Mouse (Mus musculus) embryonic facial prominence, embryonic 11.5 days (tissue): ENCODE measurements around the gene Lurap1. TPM values are rescaled to one million over a fixed set of nuclear protein-coding genes. Genes with fewer than 3 reads are reported as not detected.

Experiments used
- ATAC-seq: fragments of 200-750 bp; cut with Nextera tagmentation; replicated peaks from 2 replicates; pipeline ENCODE4 v1.8.0; 2017; ENCODE audit warnings: low read depth; ENCODE audit not compliant: insufficient number of reproducible peaks, low FRiP score, low TSS enrichment
- DNase-seq: peaks from one replicate; pipeline ENCODE4 v3.0.0-alpha.2; 2015; ENCODE audit warnings: low spot score
- H3K27ac ChIP-seq: fragments of 300-500 bp; sonication (generic); replicated peaks from 2 replicates; pipeline ENCODE4 v1.5.1; 2014; ENCODE audit warnings: mild to moderate bottlenecking, low read depth, low read length, control low read depth
- H3K27me3 ChIP-seq: fragments of 300-500 bp; sonication (generic); 2 replicates; pipeline ENCODE4 v1.6.1; 2014; ENCODE audit warnings: mild to moderate bottlenecking, low read length, moderate library complexity, mixed read lengths; ENCODE audit not compliant: control insufficient read depth, insufficient read depth
- H3K36me3 ChIP-seq: fragments of 300-500 bp; sonication (generic); replicated peaks from 2 replicates; pipeline ENCODE4 v1.6.1; 2014; ENCODE audit warnings: low read depth, mild to moderate bottlenecking, low read length, moderate library complexity, mixed read lengths; ENCODE audit not compliant: control insufficient read depth, insufficient read depth
- H3K4me1 ChIP-seq: fragments of 300-500 bp; sonication (generic); 2 replicates; pipeline ENCODE4 v1.6.1; 2014; ENCODE audit warnings: low read length, mixed read lengths; ENCODE audit not compliant: control insufficient read depth, insufficient read depth
- H3K4me2 ChIP-seq: fragments of 300-500 bp; sonication (generic); 2 replicates; pipeline ENCODE4 v1.6.1; 2014; ENCODE audit warnings: low read depth, mild to moderate bottlenecking, control low read depth, low read length, moderate library complexity
- H3K4me3 ChIP-seq: fragments of 300-500 bp; sonication (generic); 2 replicates; pipeline ENCODE4 v1.5.1; 2014; ENCODE audit warnings: low read depth, low read length, control low read depth
- H3K9ac ChIP-seq: fragments of 300-500 bp; sonication (generic); replicated peaks from 2 replicates; pipeline ENCODE4 v1.6.1; 2014; ENCODE audit warnings: mild to moderate bottlenecking, control low read depth, low read length
- H3K9me3 ChIP-seq: fragments of 300-500 bp; sonication (generic); replicated peaks from 2 replicates; pipeline ENCODE4 v1.6.1; 2016; ENCODE audit warnings: mild to moderate bottlenecking, low read length, inconsistent platforms, mixed read lengths; ENCODE audit not compliant: control insufficient read depth
- WGBS: fragments of 180-500 bp; shearing (Covaris S2); extraction: QIAGEN DNeasy Blood & Tissue Kit; methylation state at CpG from one replicate; pipeline ENCODE4 v1.1.7; 2014; 5-methylcytosine and 5-hydroxymethylcytosine counted together
- polyA plus RNA-seq: library from polyadenylated mRNA; unstranded; fragments of >200 nt; fragmentation: Nextera tagmentation; extraction: Ambion mirVana; gene quantifications from 2 replicates; pipeline ENCODE4 v1.2.1, GENCODE M21; 2014

Lurap1 gene
- polyA plus RNA-seq, 1 experiment from 2014 or later: 2.1 TPM

DNA sequence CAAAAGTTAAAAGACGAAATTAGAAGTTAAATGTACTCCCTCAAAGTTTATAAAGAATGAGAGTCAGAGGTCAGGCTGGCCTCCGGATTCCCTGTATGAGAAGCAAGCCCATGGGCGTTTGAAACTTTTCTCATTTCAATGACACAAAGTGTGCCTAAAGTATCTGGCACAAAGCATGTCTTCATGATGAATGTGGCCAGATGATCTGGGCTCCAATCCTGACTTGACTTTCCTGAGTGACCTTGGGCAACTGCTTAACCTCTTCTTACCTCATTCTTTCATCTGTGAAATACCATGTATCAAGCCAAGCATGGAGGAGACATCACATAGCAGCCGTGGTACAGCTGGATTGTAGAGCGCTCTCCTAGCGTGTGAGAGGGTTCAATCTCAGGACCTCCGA, 8.9 kb downstream of the Lurap1 start:
- no peak for ATAC-seq
- WGBS: 75% methylated on average over 7 of the region's 7 CpGs

DNA sequence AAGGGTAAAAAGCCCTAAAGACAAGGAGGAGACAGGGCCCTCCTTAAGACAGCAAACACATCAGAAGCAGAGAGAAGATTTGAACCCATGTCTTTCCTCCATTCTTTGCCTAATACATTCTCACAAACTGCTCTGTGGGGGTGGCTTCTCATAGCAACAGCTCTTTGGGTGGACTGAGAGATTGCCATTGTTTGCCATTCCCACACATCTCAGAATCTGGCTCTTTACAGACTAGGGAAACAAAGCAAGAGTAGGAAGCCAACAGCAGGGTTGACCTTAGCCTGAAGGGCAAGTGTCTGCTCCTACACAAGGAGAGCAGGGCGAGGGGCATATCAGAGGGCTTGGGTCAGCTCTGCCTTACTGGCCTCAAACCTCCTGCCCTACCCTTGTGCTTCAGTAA, 9.4 kb downstream of the Lurap1 start:
- no peaks in the 10 kb centered on the region for H3K4me1 ChIP-seq
- H3K36me3 ChIP-seq: no peaks in the 10 kb centered on the region
- ATAC-seq: no peak
- no peak overlapping the region for H3K4me2 ChIP-seq
- H3K9ac ChIP-seq: no peak overlapping the region
- no peaks in the 10 kb centered on the region for H3K27me3 ChIP-seq
- WGBS: 65% methylated on average over 1 of the region's 1 CpGs
- H3K4me3 ChIP-seq: no peak overlapping the region
- no peak for DNase-seq
- no peaks in the 10 kb centered on the region for H3K9me3 ChIP-seq
- no peak overlapping the region for H3K27ac ChIP-seq

More for the DNA sequence above, 8.9 kb downstream of the Lurap1 start:
- no peak for DNase-seq
- H3K27me3 ChIP-seq: no peaks in the 10 kb centered on the region
- H3K36me3 ChIP-seq: no peaks in the 10 kb centered on the region
- H3K4me3 ChIP-seq: no peak overlapping the region
- no peaks in the 10 kb centered on the region for H3K9me3 ChIP-seq
- H3K27ac ChIP-seq: no peak overlapping the region
- no peak overlapping the region for H3K4me2 ChIP-seq
- no peak overlapping the region for H3K9ac ChIP-seq
- no peaks in the 10 kb centered on the region for H3K4me1 ChIP-seq

GRCm38 (mm10) chr4:116140801-116141574, 10.2 kb downstream of the Lurap1 start:
- Histone ChIP-seq H3K36me3 (no peaks in the 10 kb centered on the region), H3K9ac (no peak overlapping the region), H3K4me1 (no peaks in the 10 kb centered on the region), H3K27me3 (no peaks in the 10 kb centered on the region), H3K27ac (no peak overlapping the region), H3K9me3 (no peaks in the 10 kb centered on the region), H3K4me3 (no peak overlapping the region), H3K4me2 (no peak overlapping the region)
- 81% methylated on average over 7 of the region's 7 CpGs for WGBS
- DNase-seq: no peak
- no peak for ATAC-seq

DNA sequence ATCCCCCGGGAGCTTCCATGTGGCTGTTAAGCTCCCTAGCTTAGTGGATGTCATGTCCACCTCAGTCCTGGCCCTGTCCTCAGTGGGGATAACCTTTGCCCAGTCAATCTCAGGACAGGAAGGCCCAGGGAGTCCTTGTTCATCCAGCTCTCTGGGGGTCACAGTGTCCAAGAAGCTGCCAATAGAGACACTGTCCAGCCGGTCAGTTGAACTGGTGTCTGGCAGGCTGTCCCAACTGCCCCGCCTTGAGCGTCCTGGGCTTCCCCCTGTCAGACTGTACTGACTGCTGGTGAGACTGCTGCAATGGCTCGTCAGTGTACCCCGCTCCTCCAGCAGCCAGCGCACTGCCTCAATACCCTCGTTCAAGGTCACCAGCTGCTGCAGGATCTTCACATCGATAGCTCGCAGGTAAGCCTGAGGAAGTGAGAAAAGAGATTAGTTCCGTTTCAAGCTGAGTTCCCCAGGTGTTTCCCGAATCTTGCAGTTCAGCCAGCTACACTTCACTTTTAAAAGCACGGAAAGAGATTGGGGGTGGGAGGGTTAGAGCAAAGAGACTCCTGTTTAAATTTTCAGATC, 13.6 kb downstream of the Lurap1 start:
- H3K9ac ChIP-seq: no peak overlapping the region
- no peak for DNase-seq
- 49% methylated on average over 13 of the region's 13 CpGs for WGBS

DNA sequence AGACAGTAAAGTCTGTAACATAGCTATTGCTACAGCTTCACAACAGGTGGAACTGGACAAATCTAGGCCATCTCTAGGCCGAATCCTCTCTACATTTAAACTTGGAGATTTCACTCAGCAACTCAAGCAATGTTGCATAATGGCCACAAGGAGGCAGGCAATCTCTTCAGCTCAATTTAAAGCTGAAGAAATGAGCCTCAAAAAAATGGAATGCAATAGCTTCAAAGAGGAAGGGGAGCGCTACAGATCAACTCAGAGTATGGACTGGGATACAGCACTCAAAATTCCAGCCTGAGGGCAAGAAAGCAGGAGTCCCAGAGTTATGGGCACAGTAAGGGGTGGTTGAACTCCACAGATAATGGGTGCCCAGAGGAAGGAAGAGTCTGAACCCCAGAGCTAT, 16.1 kb downstream of the Lurap1 start:
- ATAC-seq: no peak
- peak; percentile 75 for DNase-seq
- Histone ChIP-seq H3K27ac (no peak overlapping the region), H3K4me3 (no peak overlapping the region), H3K27me3 (no peaks in the 10 kb centered on the region), H3K9me3 (no peaks in the 10 kb centered on the region), H3K4me2 (no peak overlapping the region), H3K36me3 (no peaks in the 10 kb centered on the region), H3K4me1 (no peaks in the 10 kb centered on the region), H3K9ac (no peak overlapping the region)
- WGBS: 45% methylated on average over 2 of the region's 2 CpGs

More for the DNA sequence above, 13.6 kb downstream of the Lurap1 start:
- no peak for ATAC-seq
- Histone ChIP-seq H3K4me2 (no peak overlapping the region), H3K4me1 (no peaks in the 10 kb centered on the region), H3K4me3 (no peak overlapping the region), H3K36me3 (no peaks in the 10 kb centered on the region), H3K27ac (no peak overlapping the region), H3K27me3 (no peaks in the 10 kb centered on the region), H3K9me3 (no peaks in the 10 kb centered on the region)

GRCm38 (mm10) chr4:116133126-116133525, 18.0 kb downstream of the Lurap1 start:
- no peaks in the 10 kb centered on the region for H3K4me1 ChIP-seq
- no peak for DNase-seq
- no peak overlapping the region for H3K9ac ChIP-seq
- no peak overlapping the region for H3K4me2 ChIP-seq
- no peaks in the 10 kb centered on the region for H3K27me3 ChIP-seq
- no peak for ATAC-seq
- H3K9me3 ChIP-seq: no peaks in the 10 kb centered on the region
- WGBS: 91% methylated on average over 4 of the region's 4 CpGs
- H3K36me3 ChIP-seq: no peaks in the 10 kb centered on the region
- no peak overlapping the region for H3K4me3 ChIP-seq
- H3K27ac ChIP-seq: no peak overlapping the region

DNA sequence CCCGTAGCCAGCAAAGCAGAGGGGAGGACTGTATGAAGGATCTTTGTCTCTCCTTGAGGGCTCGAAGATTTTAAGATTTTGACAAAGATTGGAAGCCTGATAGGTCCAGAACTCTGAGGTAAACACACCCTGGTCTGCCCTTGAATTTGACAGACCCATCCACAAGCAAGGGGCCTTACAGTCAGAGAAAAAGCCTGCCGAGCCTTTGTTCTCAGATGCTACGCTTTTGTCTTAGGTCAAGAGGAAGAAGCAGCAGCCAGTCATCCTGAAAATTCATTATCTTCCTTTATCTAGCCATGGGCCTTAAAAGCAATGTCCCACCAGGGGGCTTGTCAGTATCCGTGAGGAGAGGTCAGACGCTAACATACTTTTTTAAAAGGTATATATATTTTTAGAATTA, 23.2 kb downstream of the Lurap1 start:
- ATAC-seq (no peak), DNase-seq (no peak)
- H3K27ac ChIP-seq: no peak overlapping the region
- no peak overlapping the region for H3K9ac ChIP-seq
- H3K9me3 ChIP-seq: no peaks in the 10 kb centered on the region
- no peaks in the 10 kb centered on the region for H3K36me3 ChIP-seq
- WGBS: 70% methylated on average over 6 of the region's 6 CpGs
- H3K4me3 ChIP-seq: no peak overlapping the region
- H3K4me1 ChIP-seq: no peaks in the 10 kb centered on the region
- H3K27me3 ChIP-seq: no peaks in the 10 kb centered on the region
- no peak overlapping the region for H3K4me2 ChIP-seq

- DNase-seq: no peak
- Histone ChIP-seq H3K36me3 (no peaks in the 10 kb centered on the region), H3K4me2 (no peak overlapping the region), H3K4me1 (0 out of 2 replicates have a peak, but pooled peaks cover 2% of the 10 kb centered on the region), H3K9me3 (no peaks in the 10 kb centered on the region), H3K27ac (no peak overlapping the region), H3K9ac (no peak overlapping the region), H3K27me3 (no peaks in the 10 kb centered on the region), H3K4me3 (no peak overlapping the region)
- ATAC-seq: no peak
- WGBS: 95% methylated on average over 4 of the region's 4 CpGs
Observed at GRCm38 (mm10) chr4:116125803-116126386, 25.2 kb downstream of the Lurap1 start.
